Mouse (Mus musculus): Measurements from ENCODE around the gene Smco3.

- TF ChIP-seq GATA1 (IDR thresholded peaks at IDR 0.05; ENCODE audit: borderline replicate concordance, low read length) (no peak), FLI1 (IDR thresholded peaks at IDR 0.05; ENCODE audit: low read length) (no peak)
Observed at GRCm38 (mm10) chr6:136858420-136858819, 23.2 kb upstream of the Smco3 start.

Data from megakaryocyte, embryonic 14.5 days (primary cell).